Mouse (Mus musculus): ENCODE data around the gene Ints1.

Ints1 gene

GRCm38 (mm10) chr5:139717723-139718122 lies 57.8 kb downstream of the Ints1 start:
- DNase-seq (ENCODE audit: low spot score), result peak; percentile 20

GRCm38 (mm10) chr5:139706496-139706895 lies 69.0 kb downstream of the Ints1 start:
- DNase-seq (ENCODE audit: low spot score), result no peak

GRCm38 (mm10) chr5:139702905-139703304 lies 72.6 kb downstream of the Ints1 start:
- no peak for DNase-seq (ENCODE audit: low spot score)

GRCm38 (mm10) chr5:139702236-139702635 lies 73.2 kb downstream of the Ints1 start:
- no peak for DNase-seq (ENCODE audit: low spot score)

Measured in layer of hippocampus, adult 9-10 months (tissue).